Mouse (Mus musculus): ENCODE results near the gene Gh. TPM values are rescaled to one million over a fixed set of nuclear protein-coding genes. Genes with fewer than 3 reads are reported as not detected.
A peak's percentile ranks its signal among the peaks of the same experiment; 100 is the strongest.

The Gh gene
- total and polyA plus RNA-seq, 3 experiments, result not detected

- H3K4me3 ChIP-seq (ENCODE audit: low read depth, low read length), result no peak overlapping the region
Measured at GRCm38 (mm10) chr11:106263963-106264362, 37.7 kb downstream of the Gh start.

GRCm38 (mm10) chr11:106260826-106261450, 40.7 kb downstream of the Gh start:
- Histone ChIP-seq H3K27me3 (ENCODE audit: insufficient read depth, low read length) (no peaks in the 10 kb centered on the region), H3K4me1 (ENCODE audit: insufficient read depth, low read depth, low read length) (peaks cover 29% of the 10 kb centered on the region), H3K4me3 (ENCODE audit: low read depth, low read length) (no peak overlapping the region), H3K36me3 (replicated peaks) (peaks cover 84% of the 10 kb centered on the region), H3K9me3 (replicated peaks) (no peaks in the 10 kb centered on the region)
- ATAC-seq (ENCODE audit: extremely low read depth, insufficient number of reproducible peaks, low FRiP score, poor library complexity, severe bottlenecking) (no peak), DNase-seq (ENCODE audit: low spot score) (no peak)
- TF ChIP-seq CTCF (IDR thresholded peaks at IDR 0.05; ENCODE audit: low read depth, low read length) (no peak), TAL1 (conservative IDR thresholded peaks at IDR 0.05; ENCODE audit: low read depth, low read length) (no peak), GATA1 (IDR thresholded peaks at IDR 0.05; ENCODE audit: borderline replicate concordance, low read length) (no peak), GATA2 (IDR thresholded peaks at IDR 0.05; ENCODE audit: borderline replicate concordance, low read depth, low read length) (no peak), POLR2AphosphoS5 (IDR thresholded peaks at IDR 0.05; ENCODE audit: insufficient replicate concordance, low read depth, low read length) (no peak)

More at GRCm38 (mm10) chr11:106263963-106264362, 37.7 kb downstream of the Gh start:
- peaks cover 32% of the 10 kb centered on the region for H3K4me1 ChIP-seq (ENCODE audit: insufficient read depth, low read depth, low read length)
- H3K9me3 ChIP-seq (replicated peaks), result no peaks in the 10 kb centered on the region
- TF ChIP-seq POLR2AphosphoS5 (IDR thresholded peaks at IDR 0.05; ENCODE audit: insufficient replicate concordance, low read depth, low read length), result no peak
- no peak for TF ChIP-seq GATA1 (IDR thresholded peaks at IDR 0.05; ENCODE audit: borderline replicate concordance, low read length)
- TF ChIP-seq GATA2 (IDR thresholded peaks at IDR 0.05; ENCODE audit: borderline replicate concordance, low read depth, low read length), result no peak
- no peak for TF ChIP-seq CTCF (IDR thresholded peaks at IDR 0.05; ENCODE audit: low read depth, low read length)
- H3K27me3 ChIP-seq (ENCODE audit: insufficient read depth, low read length), result no peaks in the 10 kb centered on the region
- peaks cover 94% of the 10 kb centered on the region for H3K36me3 ChIP-seq (replicated peaks)
- ATAC-seq (ENCODE audit: extremely low read depth, insufficient number of reproducible peaks, low FRiP score, poor library complexity, severe bottlenecking) (no peak), DNase-seq (ENCODE audit: low spot score) (no peak)

GRCm38 (mm10) chr11:106256775-106257174, 44.9 kb downstream of the Gh start:
- Histone ChIP-seq H3K27me3 (ENCODE audit: insufficient read depth, low read length) (no peaks in the 10 kb centered on the region), H3K4me3 (ENCODE audit: low read depth, low read length) (peak overlapping the region; percentile 88), H3K4me1 (ENCODE audit: insufficient read depth, low read depth, low read length) (peaks cover 49% of the 10 kb centered on the region), H3K9me3 (replicated peaks) (no peaks in the 10 kb centered on the region), H3K36me3 (replicated peaks) (peaks cover 74% of the 10 kb centered on the region)
- DNase-seq (ENCODE audit: low spot score) (no peak), ATAC-seq (ENCODE audit: extremely low read depth, insufficient number of reproducible peaks, low FRiP score, poor library complexity, severe bottlenecking) (no peak)
- no peak for TF ChIP-seq CTCF (IDR thresholded peaks at IDR 0.05; ENCODE audit: low read depth, low read length)
- no peak for TF ChIP-seq TAL1 (conservative IDR thresholded peaks at IDR 0.05; ENCODE audit: low read depth, low read length)
- no peak for TF ChIP-seq GATA2 (IDR thresholded peaks at IDR 0.05; ENCODE audit: borderline replicate concordance, low read depth, low read length)
- no peak for TF ChIP-seq POLR2AphosphoS5 (IDR thresholded peaks at IDR 0.05; ENCODE audit: insufficient replicate concordance, low read depth, low read length)
- TF ChIP-seq GATA1 (IDR thresholded peaks at IDR 0.05; ENCODE audit: borderline replicate concordance, low read length), result no peak

GRCm38 (mm10) chr11:106255685-106256451, 45.8 kb downstream of the Gh start, which contains the start of the genes Ftsj3 and Psmc5:
Gene Ftsj3, minus strand, starts transcription at chr11:106256079.
Gene Psmc5, plus strand, starts transcription at chr11:106256154.
- Histone ChIP-seq H3K36me3 (replicated peaks) (peaks cover 74% of the 10 kb centered on the region), H3K4me3 (ENCODE audit: low read depth, low read length) (peak within 1 kb of the TSS; percentile 88), H3K27me3 (ENCODE audit: insufficient read depth, low read length) (no peaks in the 10 kb centered on the region), H3K4me1 (ENCODE audit: insufficient read depth, low read depth, low read length) (peaks cover 53% of the 10 kb centered on the region), H3K9me3 (replicated peaks) (no peaks in the 10 kb centered on the region)
- no peak for TF ChIP-seq GATA1 (IDR thresholded peaks at IDR 0.05; ENCODE audit: borderline replicate concordance, low read length)
- ATAC-seq (ENCODE audit: extremely low read depth, insufficient number of reproducible peaks, low FRiP score, poor library complexity, severe bottlenecking) (peak; percentile 91), DNase-seq (ENCODE audit: low spot score) (peak; percentile 84)

- TF ChIP-seq TAL1 (conservative IDR thresholded peaks at IDR 0.05; ENCODE audit: low read depth, low read length), result no peak
- no peak for TF ChIP-seq GATA1 (IDR thresholded peaks at IDR 0.05; ENCODE audit: borderline replicate concordance, low read length)
- no peak for TF ChIP-seq CTCF (IDR thresholded peaks at IDR 0.05; ENCODE audit: low read depth, low read length)
- no peak for TF ChIP-seq POLR2AphosphoS5 (IDR thresholded peaks at IDR 0.05; ENCODE audit: insufficient replicate concordance, low read depth, low read length)
- TF ChIP-seq GATA2 (IDR thresholded peaks at IDR 0.05; ENCODE audit: borderline replicate concordance, low read depth, low read length), result no peak
- peaks cover 53% of the 10 kb centered on the region for H3K4me1 ChIP-seq (ENCODE audit: insufficient read depth, low read depth, low read length)
- H3K9me3 ChIP-seq (replicated peaks), result no peaks in the 10 kb centered on the region
- no peak for ATAC-seq (ENCODE audit: extremely low read depth, insufficient number of reproducible peaks, low FRiP score, poor library complexity, severe bottlenecking)
- H3K27me3 ChIP-seq (ENCODE audit: insufficient read depth, low read length), result no peaks in the 10 kb centered on the region
- H3K4me3 ChIP-seq (ENCODE audit: low read depth, low read length), result peak overlapping the region; percentile 88
- no peak for DNase-seq (ENCODE audit: low spot score)
- peaks cover 76% of the 10 kb centered on the region for H3K36me3 ChIP-seq (replicated peaks)
Measured at GRCm38 (mm10) chr11:106255174-106255573, 46.5 kb downstream of the Gh start.

GRCm38 (mm10) chr11:106254767-106255166, 46.9 kb downstream of the Gh start:
- peaks cover 79% of the 10 kb centered on the region for H3K36me3 ChIP-seq (replicated peaks)
- TF ChIP-seq TAL1 (conservative IDR thresholded peaks at IDR 0.05; ENCODE audit: low read depth, low read length), result no peak
- TF ChIP-seq GATA2 (IDR thresholded peaks at IDR 0.05; ENCODE audit: borderline replicate concordance, low read depth, low read length), result no peak
- no peak for TF ChIP-seq CTCF (IDR thresholded peaks at IDR 0.05; ENCODE audit: low read depth, low read length)
- TF ChIP-seq POLR2AphosphoS5 (IDR thresholded peaks at IDR 0.05; ENCODE audit: insufficient replicate concordance, low read depth, low read length), result no peak
- TF ChIP-seq GATA1 (IDR thresholded peaks at IDR 0.05; ENCODE audit: borderline replicate concordance, low read length), result no peak
- no peak for DNase-seq (ENCODE audit: low spot score)
- H3K4me3 ChIP-seq (ENCODE audit: low read depth, low read length), result peak overlapping the region; percentile 88
- H3K27me3 ChIP-seq (ENCODE audit: insufficient read depth, low read length), result no peaks in the 10 kb centered on the region
- no peaks in the 10 kb centered on the region for H3K9me3 ChIP-seq (replicated peaks)
- H3K4me1 ChIP-seq (ENCODE audit: insufficient read depth, low read depth, low read length), result peaks cover 53% of the 10 kb centered on the region
- ATAC-seq (ENCODE audit: extremely low read depth, insufficient number of reproducible peaks, low FRiP score, poor library complexity, severe bottlenecking), result no peak

Other genes starting within 250 kb of the Gh start
- 14.6 and 20.3 TPM in 2 replicates for gene Taco1, start 235.8 kb downstream of the Gh start, total RNA-seq (2014; fragmentation: Nextera tagmentation)
- gene Taco1, start 235.8 kb downstream of the Gh start, total RNA-seq (2017), result 20.4 and 21.4 TPM in 2 replicates
- 18.6 and 19.2 TPM in 2 replicates for gene Taco1, start 235.8 kb downstream of the Gh start, polyA plus RNA-seq (2012)
- 21.1 and 30.0 TPM in 2 replicates for gene Map3k3, start 217.3 kb downstream of the Gh start, total RNA-seq (2014; fragmentation: Nextera tagmentation)
- gene Map3k3, start 217.3 kb downstream of the Gh start, total RNA-seq (2017), result 29.5 and 31.9 TPM in 2 replicates
- gene Map3k3, start 217.3 kb downstream of the Gh start, polyA plus RNA-seq (2012), result 4.5 and 4.9 TPM in 2 replicates
- gene Gm10840, start 141.0 kb downstream of the Gh start, total RNA-seq (2014; fragmentation: Nextera tagmentation), result not detected in 2 replicates
- gene Gm10840, start 141.0 kb downstream of the Gh start, total RNA-seq (2017), result not detected in 2 replicates
- not detected in 2 replicates for gene Gm10840, start 141.0 kb downstream of the Gh start, polyA plus RNA-seq (2012)
- 258 and 309 TPM in 2 replicates for gene Limd2, start 141.0 kb downstream of the Gh start, total RNA-seq (2014; fragmentation: Nextera tagmentation)
- 77.5 and 94.4 TPM in 2 replicates for gene Limd2, start 141.0 kb downstream of the Gh start, total RNA-seq (2017)
- gene Limd2, start 141.0 kb downstream of the Gh start, polyA plus RNA-seq (2012), result 365 and 413 TPM in 2 replicates
- 28.9 and 40.2 TPM in 2 replicates for gene Strada, start 99.7 kb downstream of the Gh start, total RNA-seq (2014; fragmentation: Nextera tagmentation)
- 19.5 and 21.1 TPM in 2 replicates for gene Strada, start 99.7 kb downstream of the Gh start, total RNA-seq (2017)
- gene Strada, start 99.7 kb downstream of the Gh start, polyA plus RNA-seq (2012), result 32.3 and 36.2 TPM in 2 replicates
- gene Ccdc47, start 85.5 kb downstream of the Gh start, total RNA-seq (2014; fragmentation: Nextera tagmentation), result 78.5 and 92.2 TPM in 2 replicates
- gene Ccdc47, start 85.5 kb downstream of the Gh start, total RNA-seq (2017), result 90.1 and 129 TPM in 2 replicates
- gene Ccdc47, start 85.5 kb downstream of the Gh start, polyA plus RNA-seq (2012), result 3.8 and 3.9 TPM in 2 replicates
- 63.7 and 71.8 TPM in 2 replicates for gene Ddx42, start 84.9 kb downstream of the Gh start, total RNA-seq (2014; fragmentation: Nextera tagmentation)
- gene Ddx42, start 84.9 kb downstream of the Gh start, total RNA-seq (2017), result 89.0 and 112 TPM in 2 replicates
- 28.4 and 50.3 TPM in 2 replicates for gene Ddx42, start 84.9 kb downstream of the Gh start, polyA plus RNA-seq (2012)
- 49.0 and 59.8 TPM in 2 replicates for gene Ftsj3, start 45.8 kb downstream of the Gh start, total RNA-seq (2014; fragmentation: Nextera tagmentation)
- 90.6 and 109 TPM in 2 replicates for gene Ftsj3, start 45.8 kb downstream of the Gh start, total RNA-seq (2017)
- 11.5 and 21.6 TPM in 2 replicates for gene Ftsj3, start 45.8 kb downstream of the Gh start, polyA plus RNA-seq (2012)
- 44.0 and 50.7 TPM in 2 replicates for gene Psmc5, start 45.7 kb downstream of the Gh start, total RNA-seq (2014; fragmentation: Nextera tagmentation)
- 90.7 and 96.0 TPM in 2 replicates for gene Psmc5, start 45.7 kb downstream of the Gh start, total RNA-seq (2017)
- 38.4 and 64.1 TPM in 2 replicates for gene Psmc5, start 45.7 kb downstream of the Gh start, polyA plus RNA-seq (2012)
- 94.1 and 113 TPM in 2 replicates for gene Smarcd2, start 28.9 kb downstream of the Gh start, total RNA-seq (2014; fragmentation: Nextera tagmentation)
- 139 and 149 TPM in 2 replicates for gene Smarcd2, start 28.9 kb downstream of the Gh start, total RNA-seq (2017)
- gene Smarcd2, start 28.9 kb downstream of the Gh start, polyA plus RNA-seq (2012), result 138 and 154 TPM in 2 replicates
- gene Tcam1, start 25.2 kb downstream of the Gh start, total RNA-seq (2014; fragmentation: Nextera tagmentation), result not detected in 2 replicates
- 0.12 TPM in 1 of 2 replicates, not detected in the other for gene Tcam1, start 25.2 kb downstream of the Gh start, total RNA-seq (2017)
- 0.01 TPM in 1 of 2 replicates, not detected in the other for gene Tcam1, start 25.2 kb downstream of the Gh start, polyA plus RNA-seq (2012)
- not detected in 2 replicates for gene Cd79b, start 12.9 kb upstream of the Gh start, total RNA-seq (2014; fragmentation: Nextera tagmentation)
- not detected in 2 replicates for gene Cd79b, start 12.9 kb upstream of the Gh start, total RNA-seq (2017)
- 0.03 TPM in 1 of 2 replicates, not detected in the other for gene Cd79b, start 12.9 kb upstream of the Gh start, polyA plus RNA-seq (2012)
- gene Scn4a, start 51.4 kb upstream of the Gh start, total RNA-seq (2014; fragmentation: Nextera tagmentation), result not detected in 2 replicates
- 0.05 TPM in 1 of 2 replicates, not detected in the other for gene Scn4a, start 51.4 kb upstream of the Gh start, total RNA-seq (2017)
- not detected in 2 replicates for gene Scn4a, start 51.4 kb upstream of the Gh start, polyA plus RNA-seq (2012)
- not detected in 2 replicates for gene Prr29, start 63.6 kb upstream of the Gh start, total RNA-seq (2014; fragmentation: Nextera tagmentation)
- gene Prr29, start 63.6 kb upstream of the Gh start, total RNA-seq (2017), result 0.16 and 0.23 TPM in 2 replicates
- gene Prr29, start 63.6 kb upstream of the Gh start, polyA plus RNA-seq (2012), result 0.07 TPM in 1 of 2 replicates, not detected in the other
- 3.7 and 10.3 TPM in 2 replicates for gene Icam2, start 86.2 kb upstream of the Gh start, total RNA-seq (2014; fragmentation: Nextera tagmentation)
- gene Icam2, start 86.2 kb upstream of the Gh start, total RNA-seq (2017), result 42.6 and 53.8 TPM in 2 replicates
- 2.1 and 3.4 TPM in 2 replicates for gene Icam2, start 86.2 kb upstream of the Gh start, polyA plus RNA-seq (2012)
- 44.5 and 47.7 TPM in 2 replicates for gene Ern1, start 186.0 kb upstream of the Gh start, total RNA-seq (2014; fragmentation: Nextera tagmentation)
- 11.5 and 14.9 TPM in 2 replicates for gene Ern1, start 186.0 kb upstream of the Gh start, total RNA-seq (2017)
- 10.9 and 11.0 TPM in 2 replicates for gene Ern1, start 186.0 kb upstream of the Gh start, polyA plus RNA-seq (2012)